Mouse (Mus musculus) retina, embryonic 14.5 days (tissue): Measurements from ENCODE around the gene Syde1.

Experiments
- DNase-seq: peaks from one replicate; pipeline ENCODE4 v3.0.0-alpha.2; 2015; ENCODE audit warnings: low spot score

Syde1 gene

DNA sequence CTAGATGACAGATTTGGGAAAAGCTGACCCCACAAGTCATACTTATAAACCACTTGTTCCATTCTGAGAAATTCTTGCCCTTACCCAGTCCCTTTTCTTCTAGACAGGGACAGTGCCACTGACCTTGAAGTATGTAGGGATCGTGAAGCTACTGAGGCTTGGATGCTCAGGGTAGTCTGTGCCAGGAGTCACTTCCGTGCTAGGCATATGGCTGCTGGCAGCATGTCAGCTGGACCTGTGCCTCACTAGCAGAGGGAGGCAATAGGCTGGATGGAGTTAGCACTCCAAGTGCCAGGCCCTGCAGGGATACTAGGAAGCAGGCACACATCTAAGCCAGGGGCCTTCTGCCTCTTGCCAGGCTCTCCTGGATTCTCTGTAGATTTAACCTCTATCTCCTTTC is 16.1 kb downstream of the Syde1 start:
- no peak for DNase-seq

GRCm38 (mm10) chr10:78575105-78575632 is 16.6 kb downstream of the Syde1 start:
- DNase-seq, result no peak

GRCm38 (mm10) chr10:78574250-78575104 is 17.3 kb downstream of the Syde1 start, which contains the start of gene Ilvbl:
Ilvbl (plus strand) TSS chr10:78574346.
- DNase-seq, result peak; percentile 96

DNA sequence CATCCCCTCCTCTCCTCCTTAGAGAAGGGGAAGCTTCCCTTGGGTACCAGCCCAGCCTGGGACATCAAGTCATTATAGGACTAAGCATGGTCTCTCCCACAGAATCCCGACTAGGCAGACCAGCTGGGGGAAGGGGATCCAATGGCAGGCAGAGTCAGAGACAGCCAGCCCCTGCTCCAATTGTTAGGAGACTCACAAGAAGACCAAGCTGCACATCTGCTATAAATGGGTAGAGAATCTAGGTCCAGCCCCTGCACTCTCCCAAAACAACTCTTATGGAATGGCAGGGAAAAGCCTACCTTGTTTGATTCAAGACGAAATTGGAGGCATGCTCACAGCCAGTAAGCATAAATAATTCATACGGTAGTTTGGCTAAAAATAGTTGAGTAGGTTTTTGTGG is 18.5 kb downstream of the Syde1 start:
- no peak for DNase-seq

DNA sequence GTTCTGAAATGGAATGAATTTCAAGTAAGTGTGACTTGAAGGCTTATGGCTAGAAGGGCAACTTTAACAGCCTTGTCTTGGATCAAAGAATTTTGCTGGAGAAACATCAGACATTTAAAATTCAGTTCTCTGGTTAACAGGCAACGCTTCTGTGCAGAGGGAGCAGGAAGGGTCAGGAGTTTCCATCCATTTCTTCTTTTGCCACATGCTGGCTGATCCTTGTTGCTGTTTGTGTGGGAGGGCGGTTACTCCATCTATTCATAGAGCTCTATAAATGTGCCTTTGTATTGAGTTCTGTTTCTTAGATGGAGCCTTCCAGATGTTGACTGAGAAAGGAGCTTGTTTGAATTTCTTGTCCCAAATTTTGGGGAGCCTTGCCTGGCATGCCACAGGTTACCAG is 20.9 kb downstream of the Syde1 start:
- DNase-seq, result no peak

- no peak for DNase-seq
These were observed 21.3 kb downstream of the Syde1 start for GRCm38 (mm10) chr10:78570416-78570815.

- DNase-seq, result no peak
These were observed 22.1 kb downstream of the Syde1 start for GRCm38 (mm10) chr10:78569686-78570085.

DNA sequence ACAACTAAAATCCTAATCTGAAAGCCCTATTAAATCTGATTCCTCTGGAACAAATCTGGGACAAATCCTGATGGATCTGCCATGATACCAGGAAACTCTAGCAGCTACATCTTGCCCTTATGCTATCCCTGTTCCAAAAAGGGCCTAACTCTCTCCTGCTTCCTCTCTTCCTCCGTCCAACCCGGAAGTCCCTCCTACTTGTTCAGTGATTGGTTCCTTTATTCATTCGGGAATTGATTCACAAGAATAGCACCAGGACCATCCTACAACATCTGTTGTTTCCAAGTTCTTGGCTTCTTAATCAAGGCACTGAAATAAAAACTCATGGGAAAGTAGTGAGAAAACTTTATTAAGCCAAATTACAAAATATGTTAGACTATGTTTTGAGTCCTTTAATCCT is 22.6 kb downstream of the Syde1 start:
- DNase-seq, result no peak

DNA sequence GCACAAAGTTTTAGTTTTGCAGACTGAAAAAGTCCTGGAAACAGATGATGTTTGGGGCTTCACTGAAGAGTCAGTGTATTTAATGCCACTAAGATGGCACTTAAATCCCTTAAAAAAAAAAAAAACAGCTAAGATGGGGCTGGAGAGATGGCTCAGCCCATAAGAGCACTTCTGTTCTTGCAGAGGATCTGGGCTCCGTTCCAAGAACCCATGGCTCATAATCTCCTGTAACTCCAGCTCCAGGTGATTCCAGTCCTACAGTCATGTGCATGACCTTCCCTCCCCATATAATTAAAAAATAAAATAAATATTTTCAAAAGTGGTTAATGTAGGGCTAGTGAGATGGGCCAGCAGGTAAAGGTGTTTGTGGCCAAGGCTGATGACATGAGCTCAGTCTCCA is 26.7 kb downstream of the Syde1 start:
- no peak for DNase-seq

DNA sequence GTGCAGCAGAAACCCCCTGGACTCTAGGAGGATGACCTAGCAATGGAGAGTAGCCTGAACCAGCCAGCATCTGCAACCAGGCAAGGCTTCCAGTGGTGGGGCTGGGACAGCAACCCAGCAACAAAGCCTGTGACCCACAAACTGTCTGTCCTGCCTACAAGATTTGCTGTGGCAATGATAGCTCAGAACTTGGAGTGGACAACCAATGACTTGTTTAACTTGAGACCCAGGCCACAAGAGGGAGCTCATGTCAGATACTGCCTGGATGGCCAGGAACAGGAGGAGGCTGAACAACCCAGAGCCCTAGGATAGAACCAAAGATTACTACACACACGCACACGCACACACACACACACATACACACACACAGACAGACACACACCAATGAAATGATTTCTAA is 50.8 kb downstream of the Syde1 start:
- DNase-seq, result peak; percentile 32
